Comparison of ENCODE assay signal across 8 mouse cellular contexts in genomic region chr11:69122336-69122951, GRCm38 (mm10). TPM values are rescaled to one million over a fixed set of nuclear protein-coding genes. Genes with fewer than 3 reads are reported as not detected.
DNase-seq lines count a peak whose midpoint lies in the region; ATAC-seq and TF ChIP-seq lines count a peak whose summit lies in the region.

9130213A22Rik (minus strand) TSS chr11:69122589.

- H3K9me3 ChIP-seq in G1E (replicated peaks): no peaks in the 10 kb centered on the region
- H3K9me3 ChIP-seq in hindbrain, embryonic 10.5 days: no peaks in the 10 kb centered on the region

- H3K4me3 ChIP-seq in G1E (ENCODE audit: low read depth, low read length): peak within 1 kb of the TSS; percentile 79
- H3K4me3 ChIP-seq in hindbrain, embryonic 10.5 days: peak within 1 kb of the TSS; percentile 92

- peaks cover 74% of the 10 kb centered on the region for H3K4me1 ChIP-seq in G1E (ENCODE audit: insufficient read depth, low read depth, low read length)
- H3K4me1 ChIP-seq in hindbrain, embryonic 10.5 days (replicated peaks): peaks cover 69% of the 10 kb centered on the region

- H3K36me3 ChIP-seq in G1E (replicated peaks): no peaks in the 10 kb centered on the region
- H3K36me3 ChIP-seq in hindbrain, embryonic 10.5 days: no peaks in the 10 kb centered on the region

- ATAC-seq in G1E (ENCODE audit: extremely low read depth, insufficient number of reproducible peaks, low FRiP score, poor library complexity, severe bottlenecking): 0 out of 2 replicates have a peak, but pooled peaks have one; percentile 5

- peak; percentile 87 for DNase-seq in G1E (ENCODE audit: low spot score)
- DNase-seq in cerebellum, adult 18-20 months: peak; percentile 82 to 85
- peak; percentile 80 for DNase-seq in forelimb bud, embryonic 11.5 days (ENCODE audit: low read depth, low spot score)
- peak; percentile 92 for DNase-seq in hindbrain, embryonic 10.5 days (ENCODE audit: low spot score)
- DNase-seq in layer of hippocampus, postnatal 10 days (ENCODE audit: low spot score in 2 of 2): peak; percentile 92 to 95
- peak; percentile 92 for DNase-seq in lung, postnatal 14 days
- peak; percentile 91 for DNase-seq in retina, embryonic 14.5 days (ENCODE audit: low spot score)
- DNase-seq in thymus, postnatal 4 days: peak; percentile 88

- WGBS in hindbrain, embryonic 10.5 days: under 1% methylated on average over 66 of the region's 66 CpGs

- peaks cover 16% of the 10 kb centered on the region for H3K27me3 ChIP-seq in G1E (ENCODE audit: insufficient read depth, low read length)
- H3K27me3 ChIP-seq in hindbrain, embryonic 10.5 days (ENCODE audit: insufficient read depth, poor library complexity, severe bottlenecking): peaks cover 46% of the 10 kb centered on the region

- peak within 1 kb of the TSS; percentile 84 for H3K27ac ChIP-seq in hindbrain, embryonic 10.5 days

- TF ChIP-seq CTCF in G1E (IDR thresholded peaks at IDR 0.05; ENCODE audit: low read depth, low read length): no peak

RNA-seq across cellular contexts. Expression of gene 9130213A22Rik, which starts in this region (rescaled TPM):
- 1.4 TPM in 2 replicates for total RNA-seq in G1E (2014; fragmentation: Nextera tagmentation)
- total RNA-seq in G1E (2017): 0.17 and 0.82 TPM in 2 replicates
- 0.10 and 0.25 TPM in 2 replicates for polyA plus RNA-seq in G1E (2012)
- polyA plus RNA-seq in hindbrain, embryonic 10.5 days (2016; fragmentation: Nextera tagmentation; extraction: Ambion mirVana): 0.13 TPM in 1 of 2 replicates, not detected in the other
- total RNA-seq in layer of hippocampus, postnatal 10 days (2021): under 1 TPM; 0.59 to 0.89 TPM

Comparison
In these comparisons a context has a peak if more than half of its experiments do, and no peak if none do; other contexts are left out.
1. Peak in every context shown above with its lines: DNase-seq, ATAC-seq, H3K4me3 ChIP-seq and H3K27ac ChIP-seq.
2. Peak in DNase-seq, H3K4me3 ChIP-seq and H3K27ac ChIP-seq in hindbrain, embryonic 10.5 days; RNA of the gene not detected or under 1 TPM.
3. Peak in DNase-seq in layer of hippocampus, postnatal 10 days; RNA of the gene not detected or under 1 TPM.